Mouse (Mus musculus): Measurements from ENCODE around the gene Map3k14.
A peak's percentile ranks its signal among the peaks of the same experiment; 100 is the strongest.
"Not testable (repeated sequence)": the region's sequence is repeated elsewhere in the genome, so short reads cannot be mapped to it uniquely, and the experiment has no call there.

Map3k14 gene

GRCm38 (mm10) chr11:103267346-103268219 lies at the start of gene Map3k14:
Gene Map3k14 (minus strand): TSS chr11:103267472.
- DNase-seq, result peak; percentile 100

DNA sequence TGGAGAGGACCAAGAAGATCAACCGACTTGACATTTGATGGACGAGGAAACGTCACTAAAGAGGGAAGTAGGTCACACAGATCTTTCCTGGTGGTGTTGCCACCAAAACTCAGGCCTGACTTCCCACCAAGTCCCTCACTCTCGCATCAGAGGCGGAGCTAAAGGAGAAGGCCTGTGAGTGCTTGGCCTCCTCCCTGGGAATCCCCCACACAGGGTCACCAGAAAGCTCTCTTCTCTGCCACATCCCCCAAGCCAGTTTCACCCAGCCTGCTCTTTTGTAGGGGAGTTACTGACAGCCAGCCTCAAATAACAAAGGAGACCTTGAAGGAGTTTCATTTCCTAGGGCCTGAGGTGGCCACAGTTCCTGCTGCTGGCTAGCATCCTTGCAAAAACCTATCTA lies 48.1 kb upstream of the Map3k14 start:
- no peak for DNase-seq

- DNase-seq, result no peak
Measured at GRCm38 (mm10) chr11:103314736-103315374, 47.6 kb upstream of the Map3k14 start.

DNA sequence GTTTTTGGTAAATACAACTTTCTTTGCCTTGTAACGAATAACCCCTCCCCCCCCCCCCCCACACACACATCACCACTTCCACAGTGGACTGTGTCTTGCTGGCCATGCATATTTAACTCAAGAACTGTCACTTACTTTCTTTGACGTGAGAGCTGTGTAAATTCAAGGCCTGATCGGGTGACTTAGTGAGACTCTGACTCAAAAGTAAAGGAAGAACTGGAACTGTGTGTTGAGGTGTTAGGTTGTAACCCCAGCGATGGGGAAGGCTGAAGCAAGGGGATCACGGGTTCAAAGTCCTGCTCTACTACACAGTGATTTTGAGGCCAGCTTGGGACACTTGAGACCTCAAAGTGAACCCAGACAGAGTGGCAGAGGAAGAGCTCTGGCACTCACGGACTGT lies 46.3 kb upstream of the Map3k14 start:
- DNase-seq, result no peak

DNA sequence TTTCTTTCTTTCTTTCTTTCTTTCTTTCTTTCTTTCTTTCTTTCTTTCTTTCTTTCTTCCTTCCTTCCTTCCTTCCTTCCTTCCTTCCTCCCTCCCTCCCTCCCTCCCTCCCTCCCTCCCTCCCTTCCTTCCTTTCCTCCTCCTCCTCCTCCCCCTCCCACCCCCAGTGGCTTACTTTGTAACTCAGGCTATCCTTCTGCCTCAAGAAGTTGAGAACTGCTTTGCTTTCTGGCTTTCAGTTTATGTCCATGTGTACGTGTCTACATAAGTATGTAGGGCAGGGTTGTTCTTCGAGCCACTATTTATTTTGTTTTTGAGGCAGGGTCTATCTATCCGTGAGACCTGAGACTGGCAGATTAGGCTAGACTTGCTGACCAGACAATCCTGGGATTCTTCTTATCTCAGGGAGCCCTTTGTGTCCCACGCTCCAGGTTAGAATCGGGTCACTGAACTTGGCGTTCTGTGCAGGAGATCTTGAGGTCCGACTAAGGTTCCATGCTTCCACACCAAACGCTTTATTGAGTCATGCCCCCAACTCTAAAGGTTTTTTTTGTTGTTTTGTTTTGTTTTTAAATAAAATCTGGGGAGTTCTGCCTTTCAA lies 45.5 kb upstream of the Map3k14 start:
- DNase-seq, result no peak

- peak; percentile 32 for DNase-seq
Measured at GRCm38 (mm10) chr11:103311960-103312611, 44.8 kb upstream of the Map3k14 start.

- DNase-seq, result no peak
Measured at GRCm38 (mm10) chr11:103309956-103310574, 42.8 kb upstream of the Map3k14 start.

- DNase-seq, result peak; percentile 38
Measured at GRCm38 (mm10) chr11:103307910-103308309, 40.6 kb upstream of the Map3k14 start.

GRCm38 (mm10) chr11:103304525-103304924 lies 37.3 kb upstream of the Map3k14 start:
- DNase-seq, result no peak

- no peak for DNase-seq
Measured at GRCm38 (mm10) chr11:103294772-103295171, 27.5 kb upstream of the Map3k14 start.

DNA sequence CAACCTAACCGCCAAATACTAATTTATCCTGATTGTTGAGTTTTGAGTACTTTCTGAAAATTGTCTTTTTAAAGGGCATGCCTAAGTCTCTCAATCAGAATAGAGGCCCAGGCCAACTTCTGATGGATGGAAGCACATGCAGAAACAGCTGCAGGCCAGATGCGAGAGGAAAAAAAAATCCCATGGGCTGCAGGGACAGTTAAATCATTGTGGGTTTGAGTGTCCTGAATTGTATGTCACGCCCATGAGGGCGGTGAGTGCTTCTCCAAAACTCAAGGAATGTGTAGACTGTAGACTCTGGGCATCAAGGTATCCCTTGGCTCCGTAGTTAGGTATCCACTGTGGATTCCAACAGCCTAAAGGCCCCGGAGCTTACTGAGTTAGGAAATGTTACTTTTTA lies 26.8 kb upstream of the Map3k14 start:
- DNase-seq, result no peak

DNA sequence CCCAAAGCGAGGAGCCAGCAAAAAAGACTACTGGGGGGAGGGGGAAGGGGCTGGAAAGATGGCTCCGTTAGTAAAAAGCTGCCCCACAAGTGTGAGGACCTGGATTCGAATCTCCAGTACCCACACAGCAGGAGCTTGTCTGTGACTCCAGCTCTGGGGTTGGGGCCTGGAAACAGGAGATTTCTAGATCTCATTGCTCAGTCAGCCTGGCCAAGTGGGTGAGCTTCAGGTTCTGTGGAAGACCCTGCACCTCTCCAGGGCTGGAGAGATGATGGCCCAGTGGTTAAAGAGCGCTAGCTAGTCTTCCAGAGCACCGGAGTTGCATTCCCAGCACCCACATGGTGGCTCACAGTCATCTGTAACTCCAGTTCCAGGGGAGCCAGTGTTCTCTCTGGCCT lies 25.6 kb upstream of the Map3k14 start:
- DNase-seq, result no peak

- no peak for DNase-seq
Measured at GRCm38 (mm10) chr11:103292152-103292889, 25.0 kb upstream of the Map3k14 start.

GRCm38 (mm10) chr11:103290841-103291240 lies 23.6 kb upstream of the Map3k14 start:
- not testable (repeated sequence) for DNase-seq

DNA sequence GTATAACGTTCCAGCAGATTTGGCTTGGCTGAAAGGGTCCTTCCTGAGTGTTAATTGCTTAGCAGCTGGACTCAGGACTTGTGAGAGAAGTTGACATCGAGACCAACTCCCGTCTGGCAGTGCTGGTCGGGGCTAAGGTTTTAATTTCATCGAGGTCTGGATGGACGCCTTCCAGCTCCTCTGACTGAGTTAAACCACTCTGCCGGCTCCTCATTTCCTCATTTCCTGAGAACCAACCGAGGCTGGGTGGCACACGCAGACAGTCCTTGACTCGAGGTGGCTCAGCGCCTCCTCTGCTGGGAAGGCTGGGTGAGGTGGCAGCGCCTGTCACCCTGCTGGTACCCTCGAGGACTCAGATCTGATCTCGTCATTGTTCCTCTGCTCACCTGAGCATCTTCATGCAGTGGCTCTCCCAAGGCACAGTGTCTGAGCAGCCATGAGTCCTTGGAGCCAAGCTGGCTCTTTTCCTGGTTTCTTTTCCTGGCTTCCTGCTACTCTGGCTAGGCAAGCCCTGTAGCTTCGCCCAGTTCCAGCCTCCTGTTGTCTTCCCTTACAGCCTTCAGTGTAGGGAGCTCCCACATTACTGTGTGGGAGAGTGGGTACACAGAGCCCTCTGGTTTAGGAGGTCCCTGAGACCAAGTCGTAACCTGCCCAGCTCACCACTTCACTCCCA lies 21.2 kb upstream of the Map3k14 start:
- no peak for DNase-seq

DNA sequence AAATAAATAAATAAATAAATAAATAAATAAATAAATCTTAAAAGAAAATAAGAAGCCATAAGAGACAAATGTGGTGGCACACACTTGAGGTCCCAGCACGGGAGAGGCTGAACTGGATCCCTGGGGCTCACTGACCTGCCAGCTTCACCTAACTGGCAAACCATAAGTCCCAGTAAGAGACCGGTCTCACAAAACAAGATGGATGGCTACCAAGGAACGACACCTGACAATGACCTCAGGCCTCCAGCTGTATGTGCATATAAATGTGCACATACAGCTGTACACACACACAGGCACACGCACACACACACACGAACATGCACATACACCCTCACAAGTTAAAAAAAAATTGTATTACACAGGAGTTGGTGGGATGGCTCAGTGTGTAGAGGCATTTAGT lies 19.6 kb upstream of the Map3k14 start:
- DNase-seq, result no peak

- DNase-seq, result no peak
Measured at GRCm38 (mm10) chr11:103285951-103286350, 18.7 kb upstream of the Map3k14 start.

DNA sequence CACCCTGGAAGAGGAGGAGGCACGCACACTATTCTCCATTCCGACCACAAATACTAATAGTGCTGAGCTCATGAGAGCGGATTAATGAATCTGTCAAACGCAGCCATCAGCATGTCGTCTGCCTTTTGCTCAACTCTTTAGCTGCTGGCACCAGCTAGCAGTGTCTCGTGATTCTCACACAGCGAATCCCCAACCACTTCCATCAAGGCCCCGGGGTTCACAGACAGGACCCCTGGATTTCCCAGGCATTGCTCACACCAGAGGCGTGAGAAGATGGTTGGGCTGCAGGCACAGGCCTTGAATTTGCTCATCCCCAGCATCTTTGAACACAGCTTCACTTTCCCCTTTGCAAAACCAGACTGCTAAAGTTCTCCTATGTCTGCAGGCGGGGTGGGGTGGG lies 18.0 kb upstream of the Map3k14 start:
- no peak for DNase-seq

GRCm38 (mm10) chr11:103281784-103282183 lies 14.5 kb upstream of the Map3k14 start:
- DNase-seq, result no peak

GRCm38 (mm10) chr11:103276450-103276849 lies 9.2 kb upstream of the Map3k14 start:
- no peak for DNase-seq

DNA sequence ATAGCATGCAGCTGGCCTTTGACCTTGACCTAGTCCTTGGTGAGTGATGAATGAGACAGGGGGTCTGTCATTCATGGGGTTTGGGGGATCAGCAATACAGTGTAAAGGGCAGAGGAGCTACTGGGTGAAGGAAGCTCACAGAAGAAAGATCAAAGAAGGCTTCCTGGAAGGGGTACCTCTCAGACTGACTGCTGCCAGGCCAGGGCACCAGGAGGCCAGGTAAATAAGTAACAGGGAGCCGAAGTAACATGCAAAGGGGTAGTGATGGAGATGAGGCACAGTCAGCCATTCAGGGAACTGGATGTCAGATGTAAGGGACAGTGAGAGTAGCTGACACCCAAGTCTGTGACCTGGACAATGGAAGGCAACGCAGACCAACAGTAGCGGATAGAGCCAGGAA lies 5.6 kb upstream of the Map3k14 start:
- no peak for DNase-seq

DNA sequence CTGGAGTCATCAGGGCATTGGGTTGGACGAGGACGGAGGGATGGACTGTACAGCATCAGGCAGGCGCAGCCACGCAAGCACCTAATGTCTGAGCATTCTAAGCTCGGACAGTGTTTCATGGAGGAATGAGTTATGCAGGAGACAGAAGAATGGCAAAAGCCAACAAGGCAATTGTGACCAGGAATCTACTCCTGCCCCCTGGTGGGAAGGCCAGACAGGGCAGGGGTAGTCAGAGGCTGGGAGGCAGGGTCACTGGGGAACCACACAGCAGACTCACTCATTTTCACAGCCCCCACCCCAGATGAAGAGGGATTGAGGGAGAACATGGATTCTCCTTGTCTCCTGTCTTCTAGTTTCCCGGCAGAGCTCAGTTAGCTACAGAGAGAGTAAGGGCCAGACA lies 4.7 kb upstream of the Map3k14 start:
- peak; percentile 76 for DNase-seq
